Mouse (Mus musculus) E14TG2a.4 (cell line): ENCODE measurements at regions not wholly inside any gene's neighbourhood (a gene's known extent, or its start where the extent isn't known, plus 50 kb on each side); places are given as distances from the start of the nearest gene placed in this dataset.

ENCODE experiments used
- CTCF ChIP-seq: conservative IDR thresholded peaks from 2 replicates; pipeline ENCODE4 v1.5.1; 2014; ENCODE audit warnings: low read length
- NANOG ChIP-seq: IDR thresholded peaks from 2 replicates; pipeline ENCODE4 v1.6.1; 2014; ENCODE audit warnings: borderline replicate concordance, low read length, mixed read lengths

DNA sequence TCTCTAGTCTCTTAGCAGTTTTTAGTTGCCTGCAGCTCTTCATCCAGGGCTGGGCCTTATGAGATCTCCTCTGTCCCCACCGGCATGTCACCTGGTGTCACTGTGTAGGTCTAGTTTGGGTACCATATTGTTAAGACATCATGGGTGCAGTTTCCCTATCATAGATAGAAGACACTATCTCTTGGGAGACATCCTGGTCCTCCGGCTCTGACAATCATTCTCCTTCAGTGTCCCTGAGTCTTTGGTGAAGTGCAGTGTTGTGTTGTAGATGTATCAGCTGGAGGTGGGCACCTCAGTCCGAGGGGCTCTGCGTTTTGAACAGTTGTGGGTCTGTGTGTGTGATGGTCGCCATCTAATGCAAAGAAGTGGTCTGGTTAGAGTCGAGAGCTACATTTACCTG lies 58.0 kb upstream of the Synm start:
- no peak for TF ChIP-seq CTCF
- no peak for TF ChIP-seq NANOG
